Mouse (Mus musculus): ENCODE measurements at regions not wholly inside any gene's neighbourhood (a gene's known extent, or its start where the extent isn't known, plus 50 kb on each side); places are given as distances from the start of the nearest gene placed in this dataset.
A peak's percentile ranks its signal among the peaks of the same experiment; 100 is the strongest.

DNA sequence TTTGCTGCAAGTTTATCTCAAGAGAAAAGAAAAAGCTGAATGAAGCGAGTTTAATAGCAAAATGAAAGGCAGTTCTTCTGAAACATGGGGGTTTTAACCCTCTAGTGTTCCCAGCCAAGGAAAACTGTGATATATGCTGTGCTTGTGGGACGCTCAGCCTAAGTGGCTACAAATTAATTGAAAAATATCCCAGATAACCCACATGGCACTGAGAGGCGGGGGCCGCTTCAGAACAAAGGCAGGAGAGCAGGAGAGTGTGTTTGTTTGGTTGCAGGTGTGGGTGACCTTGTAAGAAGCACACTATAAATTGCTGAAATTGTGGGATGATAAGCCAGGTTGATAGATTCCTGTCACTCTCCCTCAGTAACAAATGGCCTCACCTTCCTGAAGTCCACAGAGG lies 154.7 kb upstream of the Mpped2 start:
- DNase-seq (ENCODE audit: low read depth, low spot score): no peak

DNA sequence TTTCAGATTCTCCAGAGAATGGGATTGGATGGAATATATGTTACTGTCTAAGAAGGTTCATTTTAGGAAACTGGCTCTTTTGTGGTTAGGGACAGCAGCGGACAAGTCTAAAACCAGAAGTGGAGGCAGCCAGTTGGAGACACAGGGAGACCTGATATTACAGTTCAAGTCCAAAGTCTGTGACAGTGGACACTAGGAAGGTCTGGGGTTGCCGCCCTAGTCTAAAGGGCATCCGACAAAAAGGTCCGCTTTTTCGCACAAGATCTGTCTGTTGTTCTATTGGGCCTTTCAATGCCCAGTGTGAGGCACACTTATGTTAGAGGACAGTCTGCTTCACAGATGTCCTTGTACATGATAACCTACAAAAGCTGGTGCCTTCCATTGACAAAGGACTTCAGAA lies 152.9 kb upstream of the Mpped2 start:
- no peak for DNase-seq (ENCODE audit: low read depth, low spot score)

DNA sequence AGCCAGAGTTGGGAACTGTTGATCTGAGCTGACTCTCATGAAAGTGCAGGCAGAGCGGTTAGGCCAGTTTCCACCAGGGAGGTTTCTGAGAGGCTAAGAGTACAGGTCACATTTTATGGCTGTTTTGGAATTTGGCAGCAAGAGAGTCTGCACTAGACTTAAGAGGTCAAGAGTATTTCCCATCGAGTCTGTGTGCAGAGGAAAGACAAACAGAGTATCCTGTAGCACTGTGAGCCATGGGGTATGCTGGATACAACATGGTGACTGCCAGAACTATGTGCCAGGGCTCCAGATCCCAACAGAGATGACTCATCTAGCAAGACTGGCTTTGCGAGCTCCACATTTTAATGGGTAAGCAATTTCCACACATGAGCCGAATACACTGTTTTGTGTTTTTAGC lies 146.0 kb upstream of the Mpped2 start:
- DNase-seq (ENCODE audit: low read depth, low spot score): peak; percentile 70

DNA sequence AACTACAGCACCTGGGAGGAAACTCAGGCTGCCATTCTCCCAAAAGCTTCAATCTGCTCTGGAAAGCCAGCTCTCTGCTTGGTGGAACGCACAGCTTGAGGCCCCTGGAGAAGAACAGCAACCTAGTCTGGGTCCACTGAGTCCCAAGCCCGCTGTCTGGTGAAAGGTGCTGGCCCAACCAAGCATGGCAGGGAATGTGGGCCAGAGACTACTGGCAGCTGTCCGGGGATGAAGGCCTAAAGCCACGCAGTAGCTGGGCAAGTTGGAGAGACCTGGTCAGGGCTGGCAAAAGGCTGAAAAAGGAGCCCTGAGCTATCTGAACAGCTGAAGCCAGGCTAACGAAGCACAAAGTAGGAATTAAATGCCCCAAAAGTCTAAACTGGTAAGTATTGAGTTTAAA lies 139.4 kb upstream of the Mpped2 start:
- no peak for DNase-seq (ENCODE audit: low read depth, low spot score)

DNA sequence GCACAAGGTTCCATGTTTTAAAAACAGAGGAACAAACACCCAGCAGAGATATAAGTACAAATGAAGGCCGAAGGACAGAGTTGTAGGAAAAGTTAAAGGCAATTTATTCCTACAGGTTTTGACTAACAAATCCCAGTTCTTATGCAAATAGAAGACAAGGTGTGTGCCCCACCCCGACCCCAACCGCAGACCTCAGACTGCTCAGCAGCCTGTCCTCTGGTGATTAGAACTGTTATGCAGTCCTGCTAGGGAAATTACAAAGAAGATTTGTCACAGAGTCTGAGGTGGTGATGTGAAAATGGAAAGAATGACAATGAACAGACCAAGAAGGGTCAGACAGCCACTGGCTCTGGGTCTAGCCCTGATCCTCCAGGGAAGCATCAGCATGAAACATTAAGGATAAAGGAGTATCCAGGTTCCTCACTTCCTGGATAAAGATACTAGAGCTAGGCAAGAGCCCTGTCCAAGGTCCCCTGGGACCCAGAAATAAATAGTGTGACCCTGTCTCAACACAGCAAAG lies 131.4 kb upstream of the Mpped2 start:
- no peak for DNase-seq (ENCODE audit: low read depth, low spot score)

DNA sequence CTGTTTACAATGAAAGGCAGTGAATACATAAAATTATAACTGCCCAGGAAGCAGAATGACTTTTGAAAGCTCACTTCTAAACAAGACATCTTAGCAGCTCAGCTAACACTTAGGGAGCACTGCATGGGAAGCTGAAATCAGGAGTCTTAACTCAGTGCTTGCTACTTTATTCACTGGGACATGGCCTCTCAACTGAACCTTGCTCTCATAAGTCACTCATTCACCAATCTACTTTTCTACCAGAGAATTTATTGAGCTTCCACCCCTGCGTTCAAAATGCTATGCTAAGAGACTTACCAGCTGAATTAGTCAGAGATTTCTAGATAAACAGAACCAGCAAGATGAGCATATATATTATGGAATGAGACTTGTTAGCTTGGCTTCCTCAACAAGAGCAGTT lies 122.8 kb upstream of the Mpped2 start:
- no peak for DNase-seq (ENCODE audit: low read depth, low spot score)

DNA sequence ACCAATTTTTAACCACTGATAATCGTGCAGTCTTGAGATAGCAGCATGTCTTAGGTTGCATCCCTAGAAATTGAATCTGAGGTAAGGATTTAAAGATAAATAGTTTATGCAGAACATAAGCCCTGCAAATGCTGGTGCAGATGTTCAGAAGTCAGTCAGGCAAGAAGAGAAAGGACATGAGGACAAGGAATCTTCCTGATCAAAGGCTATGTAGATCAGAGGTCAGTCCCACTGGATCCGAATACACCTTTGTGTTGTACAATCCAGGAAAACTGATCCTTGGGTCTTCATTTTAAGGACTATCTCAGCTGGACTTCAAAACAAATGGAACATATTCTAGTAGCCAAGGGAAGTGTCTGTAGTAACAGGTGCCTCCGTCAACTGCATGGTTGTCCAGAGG lies 121.7 kb upstream of the Mpped2 start:
- no peak for DNase-seq (ENCODE audit: low read depth, low spot score)

DNA sequence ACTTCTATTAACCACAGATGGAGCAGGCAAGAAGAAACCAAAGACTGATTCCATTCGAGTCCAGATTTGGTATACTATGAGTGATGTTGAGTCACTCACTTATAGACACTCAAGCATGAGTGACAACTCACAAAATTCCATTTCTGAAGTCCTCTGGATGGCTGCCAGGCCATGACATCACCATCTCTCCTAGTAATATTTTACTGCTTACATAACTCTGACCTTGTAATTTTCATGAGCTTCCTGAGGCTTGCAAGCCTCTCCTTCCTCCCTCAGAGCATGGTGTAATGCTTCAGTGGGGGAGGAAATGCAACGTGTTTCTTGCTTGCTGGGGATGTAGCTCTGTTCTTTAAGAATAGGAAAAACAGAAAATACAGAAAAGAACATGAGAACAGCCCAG lies 121.2 kb upstream of the Mpped2 start:
- no peak for DNase-seq (ENCODE audit: low read depth, low spot score)

DNA sequence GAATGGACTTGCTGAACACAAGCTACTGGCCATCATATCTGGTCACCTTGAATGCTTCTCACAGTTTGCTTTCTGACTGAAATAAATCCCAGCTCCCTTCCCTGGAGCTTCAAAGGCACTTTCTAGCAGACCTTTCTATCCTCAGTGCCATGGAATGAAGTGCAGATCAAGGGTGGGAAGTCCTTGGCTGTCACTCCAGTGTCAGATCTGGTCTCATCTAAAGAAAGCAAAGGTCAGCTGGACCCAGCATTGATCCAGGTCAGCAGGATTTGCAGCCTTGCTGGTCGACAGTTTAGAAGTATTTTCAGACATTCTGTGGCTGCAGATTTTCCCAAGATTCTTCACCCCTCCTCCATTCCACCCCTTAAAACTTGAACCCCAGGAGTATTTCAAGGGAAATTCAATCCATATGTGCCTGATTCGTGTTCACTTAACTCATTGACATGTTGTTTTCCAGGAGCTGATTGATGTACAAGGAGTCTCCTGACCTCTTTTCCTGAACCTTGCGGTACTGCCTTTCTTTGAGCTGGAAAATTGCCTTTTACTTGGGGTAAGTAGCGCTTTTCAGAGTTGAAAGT lies 116.2 kb upstream of the Mpped2 start:
- no peak for DNase-seq (ENCODE audit: low read depth, low spot score)

DNA sequence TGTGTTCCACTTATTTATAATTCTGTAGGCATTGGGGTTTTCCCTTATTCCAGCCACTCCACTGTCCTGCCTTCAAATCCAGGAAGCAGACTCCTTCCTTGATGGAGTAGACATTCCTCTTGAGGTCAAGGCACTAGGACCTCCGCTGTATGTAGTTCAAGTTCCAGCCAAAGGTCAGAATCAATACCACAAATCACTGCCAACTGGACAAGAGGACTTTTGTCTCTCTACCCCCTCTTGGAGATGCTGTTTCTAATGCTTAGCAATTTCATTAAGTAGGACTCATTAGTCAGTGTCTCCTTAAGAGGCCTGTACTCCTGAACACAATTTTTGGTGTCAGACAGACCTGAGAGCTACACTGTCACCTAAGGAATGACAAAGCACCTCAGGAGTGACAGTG lies 115.0 kb upstream of the Mpped2 start:
- no peak for DNase-seq (ENCODE audit: low read depth, low spot score)

DNA sequence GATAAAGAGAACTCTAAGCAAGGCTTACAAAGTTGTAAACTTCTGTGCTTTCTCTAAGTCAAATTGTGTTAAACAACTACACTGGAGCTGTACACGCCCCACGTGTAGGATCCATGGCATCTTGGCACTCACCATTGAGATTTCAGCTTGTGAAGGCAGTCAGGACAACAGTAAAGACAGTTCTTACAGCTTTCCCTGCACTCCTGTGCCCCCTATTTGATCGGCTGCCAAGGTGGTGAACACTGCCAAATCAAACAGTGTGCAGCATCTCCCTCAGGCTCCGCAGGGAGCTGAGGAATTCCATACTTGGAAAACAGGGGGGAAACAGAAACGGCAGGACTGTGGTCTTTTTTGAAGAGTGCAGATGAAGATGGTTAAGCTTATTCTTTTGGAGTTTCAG lies 112.4 kb upstream of the Mpped2 start:
- no peak for DNase-seq (ENCODE audit: low read depth, low spot score)

DNA sequence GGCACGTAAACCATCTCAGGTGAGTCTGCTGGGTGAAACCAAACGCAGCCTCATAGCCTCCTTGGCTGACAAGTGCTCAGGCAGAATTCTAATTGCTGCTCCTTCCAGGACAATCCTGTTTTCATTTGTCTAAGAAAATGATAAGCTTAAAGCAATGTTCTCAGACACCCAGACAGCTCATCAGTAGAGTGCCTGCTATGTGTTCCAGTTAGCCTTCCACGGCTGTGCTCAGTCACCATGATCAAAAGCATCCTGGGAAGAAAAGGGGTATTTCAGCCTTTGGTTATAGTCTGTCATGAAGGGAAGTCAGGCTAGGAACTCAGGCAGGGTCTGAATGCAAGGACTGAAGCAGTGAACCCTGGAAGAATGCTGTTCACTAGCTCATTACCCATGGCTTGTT lies 71.8 kb upstream of the Mpped2 start:
- no peak for DNase-seq (ENCODE audit: low read depth, low spot score)

DNA sequence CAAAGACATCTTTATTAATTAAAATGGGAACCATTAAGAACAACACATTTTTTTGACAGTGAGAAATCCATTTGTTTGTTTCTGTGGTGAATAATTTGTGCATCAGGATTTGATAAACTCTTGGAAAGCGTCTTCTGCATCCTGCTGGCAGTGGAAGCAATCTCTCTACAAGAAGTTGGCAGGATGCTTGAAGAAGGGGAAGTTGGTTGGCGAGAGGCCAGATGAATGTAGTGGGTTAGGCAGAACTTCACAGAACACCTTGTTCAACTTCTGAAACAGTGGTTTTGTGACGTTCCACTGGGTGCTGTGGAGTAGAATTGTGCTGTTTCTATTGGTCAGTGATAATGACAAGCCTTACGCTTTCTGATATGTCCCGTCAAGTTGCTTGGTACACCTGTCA lies 70.7 kb upstream of the Mpped2 start:
- no peak for DNase-seq (ENCODE audit: low read depth, low spot score)

DNA sequence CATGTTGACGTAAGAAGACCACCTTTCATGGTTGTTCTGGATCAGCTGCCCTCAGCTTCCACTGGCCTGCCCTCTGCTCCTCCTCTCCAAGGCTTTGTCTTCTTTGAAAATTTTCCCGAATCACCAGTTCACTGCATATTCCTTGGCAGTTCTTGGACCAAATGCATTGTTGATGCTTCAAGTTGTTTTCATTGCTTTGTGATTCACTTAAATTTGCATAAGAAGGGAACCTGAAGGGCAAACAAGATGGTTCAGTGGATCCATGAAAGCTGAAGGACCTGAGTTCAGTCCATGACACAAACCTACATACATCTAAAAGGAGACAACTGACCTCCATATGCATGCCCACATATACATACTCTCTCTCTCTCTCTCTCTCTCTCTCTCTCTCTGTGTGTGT lies 69.4 kb upstream of the Mpped2 start:
- no peak for DNase-seq (ENCODE audit: low read depth, low spot score)

DNA sequence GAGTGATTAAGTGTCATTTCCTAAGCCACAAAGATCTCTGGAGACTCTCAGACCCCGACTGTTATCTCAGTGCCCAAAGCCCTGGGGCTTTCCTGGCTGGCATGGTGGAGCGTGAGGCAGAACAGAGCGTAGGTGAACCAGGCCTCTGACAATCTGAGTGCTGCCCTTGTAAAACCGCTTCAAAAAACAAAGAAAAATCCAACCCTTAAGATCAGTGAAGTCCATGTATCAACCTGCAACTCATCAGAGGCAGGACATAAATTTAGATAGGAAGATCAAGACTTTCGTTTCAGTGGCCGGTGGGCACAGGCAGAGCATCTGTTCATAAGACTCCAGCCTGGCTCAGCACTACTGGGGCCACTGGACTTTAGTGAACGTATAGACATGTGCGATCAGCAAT lies 61.1 kb upstream of the Mpped2 start:
- DNase-seq (ENCODE audit: low read depth, low spot score): no peak
